Mouse (Mus musculus): ENCODE measurements at regions not wholly inside any gene's neighbourhood (a gene's known extent, or its start where the extent isn't known, plus 50 kb on each side); places are given as distances from the start of the nearest gene placed in this dataset.
"Not testable (repeated sequence)": the region's sequence is repeated elsewhere in the genome, so short reads cannot be mapped to it uniquely, and the experiment has no call there.

GRCm38 (mm10) chr16:86838457-86839337 is 515.3 kb upstream of the N6amt1 start:
- Histone ChIP-seq H3K27me3 (ENCODE audit: control insufficient read depth, insufficient read depth, low read length) (no peaks in the 10 kb centered on the region), H3K4me3 (ENCODE audit: control insufficient read depth in 1 of 2, insufficient read depth in 1 of 2, low read depth in 1 of 2, low read length in 2 of 2) (no peak overlapping the region), H3K9ac (ENCODE audit: low read length) (no peak overlapping the region), H3K36me3 (ENCODE audit: control insufficient read depth, insufficient read depth, low read length) (no peaks in the 10 kb centered on the region), H3K4me1 (ENCODE audit: control insufficient read depth in 2 of 2, insufficient read depth in 2 of 2, low read length in 2 of 2) (peaks cover 4 to 21% of the 10 kb centered on the region in 2 experiments; a peak in 3 of 4 replicates), H3K9me3 (ENCODE audit: control insufficient read depth, low read length) (no peaks in the 10 kb centered on the region), H3K27ac (replicated peaks in 1 of 2; ENCODE audit: control insufficient read depth in 1 of 2, insufficient read depth in 1 of 2, low read depth in 2 of 2, low read length in 2 of 2) (peak overlapping the region; percentile 89 to 90), H3K4me2 (ENCODE audit: low read length) (peak overlapping the region; percentile 21)
- 4% methylated on average over 6 of the region's 6 CpGs for WGBS
- peak; percentile 84 for ATAC-seq (ENCODE audit: insufficient number of reproducible peaks, insufficient read depth, low FRiP score, low read depth)

DNA sequence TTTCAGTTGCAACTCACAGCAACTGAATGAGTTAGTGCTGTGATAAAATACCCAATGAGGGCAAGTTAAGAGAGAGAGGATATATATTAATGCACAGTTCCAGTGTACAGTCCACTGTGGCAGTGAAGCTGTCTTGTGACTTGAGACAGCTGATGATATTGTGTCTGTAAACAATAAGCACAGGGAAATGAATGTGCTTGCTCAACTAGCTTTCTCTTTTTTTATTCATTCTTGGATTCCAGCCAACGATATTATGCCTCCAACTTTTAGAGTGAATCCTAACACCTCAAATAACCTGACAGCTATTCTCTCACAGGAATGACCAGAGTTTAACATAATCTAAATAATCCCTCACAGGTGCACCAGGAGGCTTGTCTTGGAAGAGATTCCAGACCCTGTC is 526.3 kb upstream of the N6amt1 start:
- no peak for ATAC-seq (ENCODE audit: insufficient number of reproducible peaks, insufficient read depth, low FRiP score, low read depth)
- no peak overlapping the region for H3K4me2 ChIP-seq (ENCODE audit: low read length)
- no peak overlapping the region for H3K9ac ChIP-seq (ENCODE audit: low read length)
- no peak overlapping the region for H3K4me3 ChIP-seq (ENCODE audit: control insufficient read depth in 1 of 2, insufficient read depth in 1 of 2, low read depth in 1 of 2, low read length in 2 of 2)
- H3K9me3 ChIP-seq (ENCODE audit: control insufficient read depth, low read length): no peaks in the 10 kb centered on the region
- H3K27ac ChIP-seq (replicated peaks in 1 of 2; ENCODE audit: control insufficient read depth in 1 of 2, insufficient read depth in 1 of 2, low read depth in 2 of 2, low read length in 2 of 2): no peak overlapping the region
- WGBS: 11% methylated on average over 1 of the region's 1 CpGs
- H3K36me3 ChIP-seq (ENCODE audit: control insufficient read depth, insufficient read depth, low read length): no peaks in the 10 kb centered on the region
- no peaks in the 10 kb centered on the region for H3K27me3 ChIP-seq (ENCODE audit: control insufficient read depth, insufficient read depth, low read length)
- peaks cover 0 to 10% of the 10 kb centered on the region in 2 experiments; a peak in 2 of 4 replicates for H3K4me1 ChIP-seq (ENCODE audit: control insufficient read depth in 2 of 2, insufficient read depth in 2 of 2, low read length in 2 of 2)

DNA sequence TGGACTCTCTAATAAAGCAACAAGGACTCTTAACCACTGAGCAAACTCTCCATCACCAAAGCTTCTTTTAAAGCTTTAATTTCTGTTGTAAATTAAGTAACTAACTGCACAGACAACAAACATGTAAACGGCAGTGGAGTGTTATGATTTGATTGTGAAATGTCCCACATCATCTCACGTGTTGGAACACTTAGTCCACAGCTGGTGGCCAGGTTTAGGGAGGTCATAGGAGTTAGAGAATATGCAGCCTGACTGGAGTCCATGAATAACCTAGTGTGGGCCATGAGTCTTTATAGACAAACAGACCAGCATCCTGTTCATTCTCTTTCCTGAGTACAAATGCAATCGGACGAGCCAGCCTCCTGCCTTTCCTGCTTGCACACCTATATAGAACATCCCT is 527.3 kb upstream of the N6amt1 start:
- Histone ChIP-seq H3K4me2 (ENCODE audit: low read length) (no peak overlapping the region), H3K4me3 (ENCODE audit: control insufficient read depth in 1 of 2, insufficient read depth in 1 of 2, low read depth in 1 of 2, low read length in 2 of 2) (no peak overlapping the region), H3K36me3 (ENCODE audit: control insufficient read depth, insufficient read depth, low read length) (no peaks in the 10 kb centered on the region), H3K4me1 (ENCODE audit: control insufficient read depth in 2 of 2, insufficient read depth in 2 of 2, low read length in 2 of 2) (peaks cover 0 to 10% of the 10 kb centered on the region in 2 experiments; a peak in 2 of 4 replicates), H3K27me3 (ENCODE audit: control insufficient read depth, insufficient read depth, low read length) (no peaks in the 10 kb centered on the region), H3K27ac (replicated peaks in 1 of 2; ENCODE audit: control insufficient read depth in 1 of 2, insufficient read depth in 1 of 2, low read depth in 2 of 2, low read length in 2 of 2) (no peak overlapping the region), H3K9ac (ENCODE audit: low read length) (no peak overlapping the region), H3K9me3 (ENCODE audit: control insufficient read depth, low read length) (no peaks in the 10 kb centered on the region)
- WGBS: 79% methylated on average over 4 of the region's 4 CpGs
- no peak for ATAC-seq (ENCODE audit: insufficient number of reproducible peaks, insufficient read depth, low FRiP score, low read depth)

DNA sequence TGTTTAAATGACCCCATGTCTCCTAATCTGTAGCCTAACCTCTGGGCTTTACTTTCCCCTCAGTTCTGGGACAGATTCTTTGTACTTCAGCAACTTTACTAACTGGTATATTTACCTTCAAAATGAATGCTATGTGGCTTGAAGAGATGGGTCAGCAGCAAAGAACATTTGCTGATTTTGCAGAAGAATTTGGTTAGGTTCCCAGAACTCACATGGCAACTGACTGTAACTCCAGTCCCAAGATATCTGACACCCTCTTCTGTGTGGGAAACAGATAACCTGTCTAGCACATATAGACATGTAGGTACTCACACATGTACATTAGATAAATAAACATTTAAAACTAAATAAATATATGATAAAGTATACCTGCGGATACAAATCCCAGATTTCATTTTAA is 530.5 kb upstream of the N6amt1 start:
- no peaks in the 10 kb centered on the region for H3K36me3 ChIP-seq (ENCODE audit: control insufficient read depth, insufficient read depth, low read length)
- H3K27ac ChIP-seq (replicated peaks in 1 of 2; ENCODE audit: control insufficient read depth in 1 of 2, insufficient read depth in 1 of 2, low read depth in 2 of 2, low read length in 2 of 2): peak overlapping the region in 1 of 2 experiments; percentile 27; a peak in 1 of 4 replicates
- H3K4me3 ChIP-seq (ENCODE audit: control insufficient read depth in 1 of 2, insufficient read depth in 1 of 2, low read depth in 1 of 2, low read length in 2 of 2): no peak overlapping the region
- H3K4me2 ChIP-seq (ENCODE audit: low read length): no peak overlapping the region
- H3K9me3 ChIP-seq (ENCODE audit: control insufficient read depth, low read length): no peaks in the 10 kb centered on the region
- no peaks in the 10 kb centered on the region for H3K27me3 ChIP-seq (ENCODE audit: control insufficient read depth, insufficient read depth, low read length)
- WGBS: 83% methylated on average over 1 of the region's 1 CpGs
- H3K4me1 ChIP-seq (ENCODE audit: control insufficient read depth in 2 of 2, insufficient read depth in 2 of 2, low read length in 2 of 2): peaks cover 0 to 12% of the 10 kb centered on the region in 2 experiments; a peak in 2 of 4 replicates
- ATAC-seq (ENCODE audit: insufficient number of reproducible peaks, insufficient read depth, low FRiP score, low read depth): no peak
- H3K9ac ChIP-seq (ENCODE audit: low read length): no peak overlapping the region

GRCm38 (mm10) chr16:86821586-86821985 is 532.4 kb upstream of the N6amt1 start:
- Histone ChIP-seq H3K27me3 (ENCODE audit: control insufficient read depth, insufficient read depth, low read length) (no peaks in the 10 kb centered on the region), H3K9ac (ENCODE audit: low read length) (no peak overlapping the region), H3K4me3 (ENCODE audit: control insufficient read depth in 1 of 2, insufficient read depth in 1 of 2, low read depth in 1 of 2, low read length in 2 of 2) (no peak overlapping the region), H3K9me3 (ENCODE audit: control insufficient read depth, low read length) (no peaks in the 10 kb centered on the region), H3K36me3 (ENCODE audit: control insufficient read depth, insufficient read depth, low read length) (no peaks in the 10 kb centered on the region), H3K4me2 (ENCODE audit: low read length) (no peak overlapping the region), H3K4me1 (ENCODE audit: control insufficient read depth in 2 of 2, insufficient read depth in 2 of 2, low read length in 2 of 2) (peaks cover 2 to 16% of the 10 kb centered on the region in 2 experiments; a peak in 3 of 4 replicates), H3K27ac (replicated peaks in 1 of 2; ENCODE audit: control insufficient read depth in 1 of 2, insufficient read depth in 1 of 2, low read depth in 2 of 2, low read length in 2 of 2) (no peak overlapping the region)
- no peak for ATAC-seq (ENCODE audit: insufficient number of reproducible peaks, insufficient read depth, low FRiP score, low read depth)
- WGBS: 83% methylated on average over 2 of the region's 2 CpGs

GRCm38 (mm10) chr16:86818639-86819038 is 535.3 kb upstream of the N6amt1 start:
- not testable (repeated sequence) for H3K4me3 ChIP-seq (ENCODE audit: control insufficient read depth in 1 of 2, insufficient read depth in 1 of 2, low read depth in 1 of 2, low read length in 2 of 2); H3K4me2 ChIP-seq (ENCODE audit: low read length); H3K27me3 ChIP-seq (ENCODE audit: control insufficient read depth, insufficient read depth, low read length); ATAC-seq (ENCODE audit: insufficient number of reproducible peaks, insufficient read depth, low FRiP score, low read depth); H3K36me3 ChIP-seq (ENCODE audit: control insufficient read depth, insufficient read depth, low read length); H3K9ac ChIP-seq (ENCODE audit: low read length); H3K9me3 ChIP-seq (ENCODE audit: control insufficient read depth, low read length)
- peak overlapping the region in 1 of 2 experiments; percentile 2; a peak in 2 of 4 replicates for H3K27ac ChIP-seq (replicated peaks in 1 of 2; ENCODE audit: control insufficient read depth in 1 of 2, insufficient read depth in 1 of 2, low read depth in 2 of 2, low read length in 2 of 2)
- H3K4me1 ChIP-seq (ENCODE audit: control insufficient read depth in 2 of 2, insufficient read depth in 2 of 2, low read length in 2 of 2): peaks cover 2 to 17% of the 10 kb centered on the region in 2 experiments; a peak in 3 of 4 replicates
- 21% methylated on average over 1 of the region's 1 CpGs for WGBS

- Histone ChIP-seq H3K4me3 (ENCODE audit: control insufficient read depth in 1 of 2, insufficient read depth in 1 of 2, low read depth in 1 of 2, low read length in 2 of 2) (no peak overlapping the region), H3K9me3 (ENCODE audit: control insufficient read depth, low read length) (no peaks in the 10 kb centered on the region), H3K4me2 (ENCODE audit: low read length) (peak overlapping the region; percentile 9; the same call in 1 of the 2 replicates), H3K9ac (ENCODE audit: low read length) (no peak overlapping the region), H3K27ac (replicated peaks in 1 of 2; ENCODE audit: control insufficient read depth in 1 of 2, insufficient read depth in 1 of 2, low read depth in 2 of 2, low read length in 2 of 2) (peak overlapping the region; percentile 17 to 30; a peak in 3 of 4 replicates), H3K36me3 (ENCODE audit: control insufficient read depth, insufficient read depth, low read length) (no peaks in the 10 kb centered on the region), H3K4me1 (ENCODE audit: control insufficient read depth in 2 of 2, insufficient read depth in 2 of 2, low read length in 2 of 2) (peaks cover 2 to 17% of the 10 kb centered on the region in 2 experiments; a peak in 3 of 4 replicates), H3K27me3 (ENCODE audit: control insufficient read depth, insufficient read depth, low read length) (no peaks in the 10 kb centered on the region)
- no peak for ATAC-seq (ENCODE audit: insufficient number of reproducible peaks, insufficient read depth, low FRiP score, low read depth)
- 27% methylated on average over 8 of the region's 8 CpGs for WGBS
Observed at GRCm38 (mm10) chr16:86816763-86817593, 537.0 kb upstream of the N6amt1 start.
